Mouse (Mus musculus): ENCODE measurements around the gene Zyx. TPM values are rescaled to one million over a fixed set of nuclear protein-coding genes. Genes with fewer than 3 reads are reported as not detected.

The Zyx gene
- total and polyA plus RNA-seq, 2 experiments from 2014 or later = 89.9 to 96.2 TPM

DNA sequence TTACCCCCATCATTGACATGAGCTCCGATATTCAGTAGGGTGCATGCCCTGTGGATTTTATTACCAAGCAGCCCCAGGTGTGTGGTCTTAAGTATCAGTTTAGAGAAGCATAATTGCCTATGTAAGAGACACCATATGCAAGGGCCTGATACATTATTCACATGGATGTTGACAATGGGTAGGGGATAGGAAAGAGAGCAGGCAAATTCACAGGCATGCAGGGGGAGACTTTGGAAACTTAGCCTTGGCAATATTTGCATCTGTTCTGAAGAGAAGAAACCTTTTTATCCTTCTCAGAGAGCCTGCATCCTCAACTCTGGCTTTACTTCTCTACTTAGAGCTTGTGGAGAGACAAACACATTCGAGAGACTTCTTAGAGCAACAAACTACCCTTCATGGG lies 55.7 kb downstream of the Zyx start, which contains the start of gene Tas2r135:
Gene Tas2r135, plus strand, starts transcription at position 301 of the 400 bp plus-strand sequence.
- no peak for TF ChIP-seq EP300 (IDR thresholded peaks at IDR 0.05; ENCODE audit: low read depth)
- TF ChIP-seq CTCF (IDR thresholded peaks at IDR 0.05; ENCODE audit: low read depth) = no peak
- ATAC-seq (ENCODE audit: insufficient read depth, low read depth) (no peak), DNase-seq (ENCODE audit: low spot score) (no peak)
- Histone ChIP-seq H3K9me3 (replicated peaks; ENCODE audit: control insufficient read depth, low read length) (no peaks in the 10 kb centered on the region), H3K4me1 (ENCODE audit: control insufficient read depth, insufficient read depth) (no peaks in the 10 kb centered on the region), H3K27me3 (ENCODE audit: control insufficient read depth, insufficient read depth, low read length) (no peaks in the 10 kb centered on the region), H3K4me2 (ENCODE audit: low read depth, low read length) (no peak within 1 kb of the TSS), H3K27ac (ENCODE audit: low read depth) (no peak within 1 kb of the TSS), H3K4me3 (ENCODE audit: low read depth, low read length) (no peak within 1 kb of the TSS), H3K9ac (replicated peaks; ENCODE audit: low read depth, low read length) (no peak within 1 kb of the TSS), H3K36me3 (replicated peaks; ENCODE audit: control insufficient read depth, insufficient read depth, low read length) (no peaks in the 10 kb centered on the region)
- WGBS = 74% methylated on average over 2 of the region's 2 CpGs

Other genes starting within 250 kb of the Zyx start
- not detected in 2 replicates for gene Tas2r139, start 208.7 kb upstream of the Zyx start, total RNA-seq (2014; rRNA removed; ENCODE audit: low replicate concordance)
- gene Tas2r139, start 208.7 kb upstream of the Zyx start, polyA plus RNA-seq (2015; fragmentation: Nextera tagmentation; extraction: Ambion mirVana) = not detected in 2 replicates
- gene Tas2r144, start 134.3 kb upstream of the Zyx start, total RNA-seq (2014; rRNA removed; ENCODE audit: low replicate concordance) = not detected in 2 replicates
- not detected in 2 replicates for gene Tas2r144, start 134.3 kb upstream of the Zyx start, polyA plus RNA-seq (2015; fragmentation: Nextera tagmentation; extraction: Ambion mirVana)
- 27.8 and 32.4 TPM in 2 replicates for gene Gstk1, start 103.7 kb upstream of the Zyx start, total RNA-seq (2014; rRNA removed; ENCODE audit: low replicate concordance)
- gene Gstk1, start 103.7 kb upstream of the Zyx start, polyA plus RNA-seq (2015; fragmentation: Nextera tagmentation; extraction: Ambion mirVana) = 23.6 and 25.4 TPM in 2 replicates
- gene Tmem139, start 87.7 kb upstream of the Zyx start, total RNA-seq (2014; rRNA removed; ENCODE audit: low replicate concordance) = not detected in 2 replicates
- gene Tmem139, start 87.7 kb upstream of the Zyx start, polyA plus RNA-seq (2015; fragmentation: Nextera tagmentation; extraction: Ambion mirVana) = 0.10 and 0.26 TPM in 2 replicates
- 25.8 and 39.6 TPM in 2 replicates for gene Casp2, start 84.6 kb upstream of the Zyx start, total RNA-seq (2014; rRNA removed; ENCODE audit: low replicate concordance)
- gene Casp2, start 84.6 kb upstream of the Zyx start, polyA plus RNA-seq (2015; fragmentation: Nextera tagmentation; extraction: Ambion mirVana) = 14.9 and 15.2 TPM in 2 replicates
- 0.04 TPM in 1 of 2 replicates, not detected in the other for gene Clcn1, start 62.9 kb upstream of the Zyx start, total RNA-seq (2014; rRNA removed; ENCODE audit: low replicate concordance)
- gene Clcn1, start 62.9 kb upstream of the Zyx start, polyA plus RNA-seq (2015; fragmentation: Nextera tagmentation; extraction: Ambion mirVana) = 0.44 and 0.64 TPM in 2 replicates
- gene Fam131b, start 25.0 kb upstream of the Zyx start, total RNA-seq (2014; rRNA removed; ENCODE audit: low replicate concordance) = 0.88 and 1.4 TPM in 2 replicates
- 0.08 TPM in 2 replicates for gene Fam131b, start 25.0 kb upstream of the Zyx start, polyA plus RNA-seq (2015; fragmentation: Nextera tagmentation; extraction: Ambion mirVana)
- 0.35 TPM in 1 of 2 replicates, not detected in the other for gene Epha1, start 23.6 kb downstream of the Zyx start, total RNA-seq (2014; rRNA removed; ENCODE audit: low replicate concordance)
- gene Epha1, start 23.6 kb downstream of the Zyx start, polyA plus RNA-seq (2015; fragmentation: Nextera tagmentation; extraction: Ambion mirVana) = 0.33 and 0.48 TPM in 2 replicates
- not detected in 2 replicates for gene Tas2r143, start 50.6 kb downstream of the Zyx start, total RNA-seq (2014; rRNA removed; ENCODE audit: low replicate concordance)
- gene Tas2r143, start 50.6 kb downstream of the Zyx start, polyA plus RNA-seq (2015; fragmentation: Nextera tagmentation; extraction: Ambion mirVana) = not detected in 2 replicates
- gene Tas2r135, start 55.8 kb downstream of the Zyx start, total RNA-seq (2014; rRNA removed; ENCODE audit: low replicate concordance) = not detected in 2 replicates
- not detected in 2 replicates for gene Tas2r135, start 55.8 kb downstream of the Zyx start, polyA plus RNA-seq (2015; fragmentation: Nextera tagmentation; extraction: Ambion mirVana)
- gene Tas2r126, start 84.9 kb downstream of the Zyx start, total RNA-seq (2014; rRNA removed; ENCODE audit: low replicate concordance) = not detected in 2 replicates
- gene Tas2r126, start 84.9 kb downstream of the Zyx start, polyA plus RNA-seq (2015; fragmentation: Nextera tagmentation; extraction: Ambion mirVana) = not detected in 2 replicates
- gene Olfr458, start 115.6 kb downstream of the Zyx start, total RNA-seq (2014; rRNA removed; ENCODE audit: low replicate concordance) = not detected in 2 replicates
- not detected in 2 replicates for gene Olfr458, start 115.6 kb downstream of the Zyx start, polyA plus RNA-seq (2015; fragmentation: Nextera tagmentation; extraction: Ambion mirVana)
- not detected in 2 replicates for gene Olfr457, start 126.7 kb downstream of the Zyx start, total RNA-seq (2014; rRNA removed; ENCODE audit: low replicate concordance)
- not detected in 2 replicates for gene Olfr457, start 126.7 kb downstream of the Zyx start, polyA plus RNA-seq (2015; fragmentation: Nextera tagmentation; extraction: Ambion mirVana)
- gene Olfr456, start 137.6 kb downstream of the Zyx start, total RNA-seq (2014; rRNA removed; ENCODE audit: low replicate concordance) = not detected in 2 replicates
- not detected in 2 replicates for gene Olfr456, start 137.6 kb downstream of the Zyx start, polyA plus RNA-seq (2015; fragmentation: Nextera tagmentation; extraction: Ambion mirVana)
- gene Olfr455, start 198.0 kb downstream of the Zyx start, total RNA-seq (2014; rRNA removed; ENCODE audit: low replicate concordance) = not detected in 2 replicates
- not detected in 2 replicates for gene Olfr455, start 198.0 kb downstream of the Zyx start, polyA plus RNA-seq (2015; fragmentation: Nextera tagmentation; extraction: Ambion mirVana)
- gene Tcaf3, start 248.1 kb downstream of the Zyx start, total RNA-seq (2014; rRNA removed; ENCODE audit: low replicate concordance) = not detected in 2 replicates
- gene Tcaf3, start 248.1 kb downstream of the Zyx start, polyA plus RNA-seq (2015; fragmentation: Nextera tagmentation; extraction: Ambion mirVana) = not detected in 2 replicates